ENCODE assay signal across 8 mouse cellular contexts in the genomic region with DNA sequence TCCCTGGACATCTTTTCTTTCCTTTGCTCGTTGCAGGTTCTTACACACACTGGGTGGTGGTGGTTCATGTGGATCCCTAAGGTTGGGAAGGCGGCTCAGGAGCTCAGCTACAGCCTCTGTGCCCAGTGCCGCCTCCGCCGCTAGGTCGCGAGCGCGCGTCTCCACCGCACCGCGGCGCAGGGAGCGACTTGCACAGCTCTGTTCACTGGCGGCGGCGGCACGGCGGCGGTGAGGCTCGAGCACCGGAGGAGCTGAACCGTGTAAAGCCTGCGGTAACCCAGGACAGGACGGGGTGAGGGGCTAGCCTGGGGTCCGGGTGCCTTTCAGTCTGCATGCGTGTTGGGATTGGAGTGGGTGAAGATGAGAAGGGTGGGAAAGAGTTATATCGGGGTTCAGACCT. TPM values are rescaled to one million over a fixed set of nuclear protein-coding genes. Genes with fewer than 3 reads are reported as not detected.
DNase-seq lines count a peak whose midpoint lies in the region; ATAC-seq lines count a peak whose summit lies in the region.
"Had no signal": no experiment of that assay in that cellular context is flagged by ENCODE, and none has a peak within 500 bp of the region (broad histone marks: within the 10 kb centered on the region; RNA-seq: fewer than 3 reads in every experiment).

A gene (plus strand): TSS at position 201 of the 400 bp plus-strand sequence.

- no peak within 1 kb of the TSS for H3K27ac ChIP-seq in intestine, embryonic 16.5 days (ENCODE audit: low read length)
- H3K27ac ChIP-seq in stomach, embryonic 14.5 days (ENCODE audit: low read length) = no peak within 1 kb of the TSS

- DNase-seq in adrenal gland, postnatal 10 days = peak; percentile 83
- peak; percentile 76 to 85 for DNase-seq in cerebellum, postnatal 25 days
- DNase-seq in frontal cortex, postnatal 25 days (ENCODE audit: low spot score in 2 of 2) = peak; percentile 42 to 51
- peak; percentile 34 to 78 for DNase-seq in left cerebral cortex, postnatal 10 days (ENCODE audit: extremely low spot score in 1 of 2, low spot score in 2 of 2)
- DNase-seq in mesoderm, embryonic 11.5 days (ENCODE audit: low read depth, low spot score) = peak; percentile 63

- H3K4me2 ChIP-seq in intestine, embryonic 16.5 days (ENCODE audit: low read depth, low read length) = peak within 1 kb of the TSS; percentile 62
- H3K4me2 ChIP-seq in stomach, embryonic 14.5 days (replicated peaks; ENCODE audit: low read depth, low read length) = peak within 1 kb of the TSS; percentile 39

- H3K27me3 ChIP-seq in intestine, embryonic 16.5 days (replicated peaks; ENCODE audit: control insufficient read depth, insufficient read depth, low read length) = peaks cover 25% of the 10 kb centered on the region
- peaks cover 15% of the 10 kb centered on the region for H3K27me3 ChIP-seq in stomach, embryonic 14.5 days (ENCODE audit: control insufficient read depth, insufficient read depth, low read length)

- H3K9ac ChIP-seq in intestine, embryonic 16.5 days (ENCODE audit: low read depth, low read length) = peak within 1 kb of the TSS; percentile 43; the same call in 1 of the 2 replicates
- no peak within 1 kb of the TSS for H3K9ac ChIP-seq in stomach, embryonic 14.5 days (replicated peaks; ENCODE audit: low read depth, low read length)

- H3K4me1 ChIP-seq in intestine, embryonic 16.5 days (ENCODE audit: control insufficient read depth, insufficient read depth, low read length) = peaks cover 4% of the 10 kb centered on the region
- H3K4me1 ChIP-seq in stomach, embryonic 14.5 days (ENCODE audit: control insufficient read depth, insufficient read depth, low read length) = peaks cover 10% of the 10 kb centered on the region; the same call in 1 of the 2 replicates

- intact Hi-C loops in left cerebral cortex, postnatal 10 days (cut with DNase I) = no loop called here

- ATAC-seq in intestine, embryonic 16.5 days = peak; percentile 89
- ATAC-seq in stomach, embryonic 14.5 days (ENCODE audit: insufficient number of reproducible peaks, insufficient read depth, low FRiP score, low read depth) = peak; percentile 70

- WGBS in intestine, embryonic 16.5 days = 1% methylated on average over 29 of the region's 29 CpGs
- under 1% methylated on average over 29 of the region's 29 CpGs for WGBS in stomach, embryonic 14.5 days

- peak within 1 kb of the TSS; percentile 39 for H3K4me3 ChIP-seq in intestine, embryonic 16.5 days (ENCODE audit: low read length)
- H3K4me3 ChIP-seq in stomach, embryonic 14.5 days (ENCODE audit: low read depth, low read length) = peak within 1 kb of the TSS; percentile 21
- H3K4me3 ChIP-seq: erythroblast, embryonic 14.5 days had no signal

- no peaks in the 10 kb centered on the region for H3K36me3 ChIP-seq in intestine, embryonic 16.5 days (ENCODE audit: control insufficient read depth, insufficient read depth, low read length)
- H3K36me3 ChIP-seq in stomach, embryonic 14.5 days (ENCODE audit: control insufficient read depth, insufficient read depth, low read length) = no peaks in the 10 kb centered on the region

- no peaks in the 10 kb centered on the region for H3K9me3 ChIP-seq in intestine, embryonic 16.5 days (ENCODE audit: control insufficient read depth, low read length)
- H3K9me3 ChIP-seq in stomach, embryonic 14.5 days (ENCODE audit: control insufficient read depth, low read depth, low read length) = no peaks in the 10 kb centered on the region

RNA-seq across cellular contexts. Expression of the gene that starts here (rescaled TPM):
- 1 to 10 TPM; 2.4 to 2.7 TPM for total RNA-seq in adrenal gland, postnatal 10 days (2021)
- polyA plus RNA-seq in intestine, embryonic 16.5 days (2015; fragmentation: Nextera tagmentation; extraction: Ambion mirVana) = 0.20 and 0.27 TPM in 2 replicates
- total RNA-seq in left cerebral cortex, postnatal 10 days (2021) = 1 to 10 TPM; 4.9 to 5.2 TPM
- polyA plus RNA-seq in stomach, embryonic 14.5 days (2014; fragmentation: Nextera tagmentation; extraction: Ambion mirVana) = 0.31 TPM in 1 of 2 replicates, not detected in the other
- polyA plus RNA-seq: erythroblast, embryonic 14.5 days had no signal

Comparison
In these comparisons a context has a peak if more than half of its experiments do, and no peak if none do; other contexts are left out.
1. Peak in ATAC-seq, H3K4me3 ChIP-seq, H3K9ac ChIP-seq and H3K4me2 ChIP-seq in intestine, embryonic 16.5 days; RNA of the gene not detected or under 1 TPM.
2. Peak in ATAC-seq, H3K4me3 ChIP-seq and H3K4me2 ChIP-seq in stomach, embryonic 14.5 days; RNA of the gene not detected or under 1 TPM.